Mouse (Mus musculus) neural tube, embryonic 14.5 days (tissue): Measurements from ENCODE around the gene Nudt4. TPM values are rescaled to one million over a fixed set of nuclear protein-coding genes. Genes with fewer than 3 reads are reported as not detected.

ENCODE experiments used
- ATAC-seq: fragments of 200-750 bp; cut with Nextera tagmentation; 2 replicates; pipeline ENCODE4 v1.8.0; 2017; ENCODE audit warnings: low read depth, mild to moderate bottlenecking, moderate TSS enrichment, moderate library complexity
- H3K27ac ChIP-seq: fragments of 300-500 bp; sonication (generic); 2 replicates; pipeline ENCODE4 v1.5.1; 2014; ENCODE audit warnings: low read depth, mild to moderate bottlenecking, control low read depth, low read length, moderate library complexity, mixed read lengths
- H3K27me3 ChIP-seq: fragments of 300-500 bp; sonication (generic); 2 replicates; pipeline ENCODE4 v1.6.1; 2014; ENCODE audit warnings: low read length; ENCODE audit not compliant: control insufficient read depth, insufficient read depth
- H3K36me3 ChIP-seq: fragments of 300-500 bp; sonication (generic); 2 replicates; pipeline ENCODE4 v1.6.1; 2014; ENCODE audit warnings: low read length, mixed read lengths; ENCODE audit not compliant: control insufficient read depth, insufficient read depth
- H3K4me1 ChIP-seq: fragments of 300-500 bp; sonication (generic); 2 replicates; pipeline ENCODE4 v1.6.1; 2014; ENCODE audit warnings: low read length; ENCODE audit not compliant: control insufficient read depth, insufficient read depth
- H3K4me2 ChIP-seq: fragments of 300-500 bp; sonication (generic); 2 replicates; pipeline ENCODE4 v1.6.1; 2014; ENCODE audit warnings: mild to moderate bottlenecking, low read depth, low read length, control low read depth
- H3K4me3 ChIP-seq: fragments of 300-500 bp; sonication (generic); 2 replicates; pipeline ENCODE4 v1.5.1; 2014; ENCODE audit warnings: low read depth, low read length, control low read depth, mixed read lengths
- H3K9ac ChIP-seq: fragments of 300-500 bp; sonication (generic); replicated peaks from 2 replicates; pipeline ENCODE4 v1.6.1; 2014; ENCODE audit warnings: low read depth, mild to moderate bottlenecking, control low read depth, low read length, mixed read lengths
- H3K9me3 ChIP-seq: fragments of 300-500 bp; sonication (generic); 2 replicates; pipeline ENCODE4 v1.6.1; 2016; ENCODE audit warnings: low read length; ENCODE audit not compliant: control insufficient read depth
- WGBS: fragments of 180-500 bp; shearing (Covaris S2); extraction: QIAGEN DNeasy Blood & Tissue Kit; methylation state at CpG from one replicate; pipeline ENCODE4 v1.1.7; 2014; 5-methylcytosine and 5-hydroxymethylcytosine counted together
- polyA plus RNA-seq: library from polyadenylated mRNA; unstranded; fragments of >200 nt; fragmentation: Nextera tagmentation; extraction: Ambion mirVana; gene quantifications from 2 replicates; pipeline ENCODE4 v1.2.1, GENCODE M21; 2014

Nudt4 gene
- polyA plus RNA-seq, 1 experiment from 2014 or later = 91.5 TPM

DNA sequence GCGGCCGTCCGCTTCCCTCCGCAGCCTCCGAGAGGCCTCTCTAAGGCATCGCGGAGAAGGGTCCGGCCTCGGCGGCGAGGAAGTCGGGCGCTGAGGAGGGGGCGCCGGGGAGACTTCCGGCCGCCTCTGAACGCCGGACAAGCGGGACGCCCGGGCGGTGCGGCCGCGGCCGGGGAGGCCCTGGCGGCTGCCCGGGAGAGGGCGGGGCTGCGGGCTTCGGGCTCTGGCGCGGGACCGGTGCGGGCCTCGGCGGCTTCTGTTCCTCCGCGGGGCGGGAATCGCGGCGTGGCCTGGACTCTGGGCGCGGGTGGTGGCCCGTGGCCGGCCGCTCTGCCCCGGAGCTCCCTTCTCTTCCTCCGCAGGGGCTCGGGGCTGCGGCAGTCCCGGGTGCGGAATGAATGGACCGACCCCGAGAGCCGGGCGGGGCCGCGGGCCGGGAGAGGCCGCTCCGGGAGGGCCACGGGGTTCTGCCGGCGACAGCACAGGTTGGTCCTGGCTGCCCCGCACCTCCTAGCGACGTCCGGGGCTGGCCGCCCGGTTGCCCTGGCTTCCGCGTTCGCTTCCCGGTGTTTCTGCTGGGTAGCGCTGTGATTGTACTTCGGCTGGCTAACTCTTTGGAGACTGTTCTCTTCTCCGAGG, 48.5 kb downstream of the Nudt4 start:
- WGBS = under 1% methylated on average over 59 of the region's 80 CpGs

GRCm38 (mm10) chr10:95514656-95515292, 49.2 kb downstream of the Nudt4 start, which contains the start of gene Ube2n:
Ube2n (plus strand) TSS chr10:95515145.
- Histone ChIP-seq H3K27ac (peak within 1 kb of the TSS; percentile 95), H3K9ac (peak within 1 kb of the TSS; percentile 95), H3K36me3 (no peaks in the 10 kb centered on the region), H3K9me3 (no peaks in the 10 kb centered on the region), H3K4me3 (peak within 1 kb of the TSS; percentile 97), H3K4me2 (peak within 1 kb of the TSS; percentile 78), H3K27me3 (no peaks in the 10 kb centered on the region), H3K4me1 (peaks cover 6% of the 10 kb centered on the region; the same call in 1 of the 2 replicates)
- ATAC-seq = peak; percentile 97
- WGBS = under 1% methylated on average over 67 of the region's 81 CpGs

More for the DNA sequence above, 48.5 kb downstream of the Nudt4 start:
- Histone ChIP-seq H3K4me2 (peak overlapping the region; percentile 78), H3K4me1 (peaks cover 6% of the 10 kb centered on the region; the same call in 1 of the 2 replicates), H3K36me3 (no peaks in the 10 kb centered on the region), H3K9me3 (no peaks in the 10 kb centered on the region), H3K27ac (peak overlapping the region; percentile 95), H3K9ac (peak overlapping the region; percentile 95), H3K27me3 (no peaks in the 10 kb centered on the region), H3K4me3 (peak overlapping the region; percentile 97)
- peak; percentile 74 for ATAC-seq

DNA sequence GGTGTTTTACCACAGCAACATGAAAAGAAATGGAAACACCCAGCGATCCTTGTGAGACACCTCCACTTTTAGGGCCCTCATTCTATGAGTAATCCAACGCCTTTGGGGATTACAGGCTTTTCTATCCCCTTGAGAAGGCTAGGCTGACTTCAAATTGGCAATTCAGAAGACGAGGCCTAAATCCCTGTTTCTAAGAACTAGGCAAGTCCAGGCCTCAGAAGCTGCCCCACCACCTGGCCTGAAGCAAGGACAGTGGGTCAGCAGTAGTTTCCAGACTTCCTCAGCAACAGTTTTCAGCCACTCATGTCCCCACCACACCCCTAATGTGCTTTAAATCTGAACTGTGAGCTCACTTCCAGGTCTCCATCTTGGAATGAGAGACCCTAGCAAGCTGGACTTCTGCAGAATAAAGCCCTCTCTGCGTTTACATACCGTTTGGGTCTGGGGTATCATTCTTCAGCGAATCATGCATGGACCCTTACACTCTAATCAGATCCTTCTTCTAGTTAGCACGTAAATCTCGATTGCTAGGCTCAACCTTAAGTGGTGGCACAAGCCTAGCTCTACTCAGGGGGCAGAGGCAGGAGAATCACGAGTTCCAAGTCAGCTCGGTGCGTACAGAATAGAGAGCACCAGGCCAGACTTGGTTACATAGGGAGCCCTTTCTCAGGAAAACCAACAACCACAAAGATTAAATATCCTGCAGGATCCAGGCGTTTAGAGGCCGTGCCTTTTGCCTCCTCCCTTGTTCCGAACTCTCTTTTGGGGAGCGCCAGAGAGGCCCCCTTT, 50.0 kb downstream of the Nudt4 start:
- peak overlapping the region; percentile 95 for H3K27ac ChIP-seq
- no peaks in the 10 kb centered on the region for H3K27me3 ChIP-seq
- no peaks in the 10 kb centered on the region for H3K9me3 ChIP-seq
- WGBS = 32% methylated on average over 15 of the region's 15 CpGs
- peak overlapping the region; percentile 67 for H3K9ac ChIP-seq
- peak overlapping the region; percentile 97 for H3K4me3 ChIP-seq
- peaks cover 6% of the 10 kb centered on the region; the same call in 1 of the 2 replicates for H3K4me1 ChIP-seq
- no peaks in the 10 kb centered on the region for H3K36me3 ChIP-seq
- peak; percentile 16; the same call in 1 of the 2 replicates for ATAC-seq
- H3K4me2 ChIP-seq = peak overlapping the region; percentile 59

DNA sequence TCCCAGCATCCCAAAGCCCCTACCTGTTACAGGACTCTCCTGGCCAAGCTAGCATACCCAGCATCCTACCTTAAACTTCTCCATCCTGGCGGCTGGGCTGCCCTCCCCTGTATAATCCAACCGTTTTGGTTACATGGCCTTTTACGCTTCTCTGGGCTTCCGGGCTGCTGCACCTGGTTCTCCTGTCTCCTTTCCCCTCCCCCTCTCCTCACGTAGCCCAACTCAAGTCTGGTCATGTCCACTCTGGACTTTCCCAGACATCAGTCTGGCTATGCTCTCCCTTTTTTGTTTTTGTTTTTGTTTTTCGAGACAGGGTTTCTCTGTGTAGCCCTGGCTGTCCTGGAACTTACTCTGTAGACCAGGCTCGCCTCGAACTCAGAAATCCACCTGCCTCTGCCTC, 51.3 kb downstream of the Nudt4 start:
- H3K9me3 ChIP-seq = no peaks in the 10 kb centered on the region

DNA sequence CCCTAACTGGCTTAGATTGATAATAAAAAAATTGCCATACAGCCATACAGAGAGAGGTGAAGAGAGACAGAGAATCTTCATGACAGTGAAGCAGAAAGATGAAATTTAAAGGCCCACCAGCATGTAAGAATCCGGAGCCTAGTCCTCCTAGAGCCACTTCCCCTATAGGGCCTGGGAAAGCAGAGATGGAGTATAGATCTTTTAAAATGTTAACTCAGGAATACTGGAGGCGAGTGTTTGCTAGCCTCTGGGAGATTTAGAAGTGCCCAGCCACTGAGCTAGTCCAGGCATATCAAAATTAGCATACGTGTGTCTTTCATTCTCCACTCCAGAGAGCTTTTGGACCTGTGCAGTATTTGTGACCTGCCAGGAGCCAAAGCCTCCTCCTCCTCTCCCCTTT, 54.7 kb downstream of the Nudt4 start:
- ATAC-seq = no peak
- Histone ChIP-seq H3K36me3 (no peaks in the 10 kb centered on the region), H3K27ac (no peak overlapping the region), H3K4me1 (no peaks in the 10 kb centered on the region), H3K4me2 (no peak overlapping the region), H3K9ac (no peak overlapping the region), H3K27me3 (no peaks in the 10 kb centered on the region), H3K9me3 (no peaks in the 10 kb centered on the region), H3K4me3 (no peak overlapping the region)
- WGBS = 84% methylated on average over 3 of the region's 3 CpGs

More for the DNA sequence above, 51.3 kb downstream of the Nudt4 start:
- H3K9ac ChIP-seq = no peak overlapping the region
- peaks cover 6% of the 10 kb centered on the region; the same call in 1 of the 2 replicates for H3K4me1 ChIP-seq
- no peak overlapping the region for H3K27ac ChIP-seq
- no peaks in the 10 kb centered on the region for H3K27me3 ChIP-seq
- no peak overlapping the region for H3K4me2 ChIP-seq
- no peak for ATAC-seq
- H3K36me3 ChIP-seq = no peaks in the 10 kb centered on the region
- H3K4me3 ChIP-seq = no peak overlapping the region
- 93% methylated on average over 8 of the region's 8 CpGs for WGBS

DNA sequence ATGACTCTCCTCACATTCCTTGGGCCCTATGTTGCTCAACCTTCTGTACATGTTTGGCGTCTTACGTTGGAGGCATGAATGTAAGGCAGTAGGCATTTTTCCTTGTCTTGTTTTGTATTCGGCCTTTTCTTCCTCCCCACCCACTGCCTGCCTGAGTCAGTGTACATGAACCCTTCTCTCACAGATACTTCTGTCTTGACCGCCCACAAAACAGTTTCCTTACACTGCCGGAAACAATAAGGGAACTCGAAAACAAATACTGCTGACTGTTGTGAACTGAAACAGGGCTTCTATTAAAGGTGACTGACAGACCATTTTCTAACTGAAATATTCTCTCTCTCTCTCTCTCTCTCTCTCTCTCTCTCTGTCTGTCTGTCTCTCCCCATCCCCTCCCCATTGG, 55.2 kb downstream of the Nudt4 start:
- Histone ChIP-seq H3K4me3 (no peak overlapping the region), H3K36me3 (no peaks in the 10 kb centered on the region), H3K27ac (no peak overlapping the region), H3K27me3 (no peaks in the 10 kb centered on the region), H3K9me3 (no peaks in the 10 kb centered on the region), H3K4me2 (no peak overlapping the region), H3K4me1 (no peaks in the 10 kb centered on the region), H3K9ac (no peak overlapping the region)
- no peak for ATAC-seq
- 74% methylated on average over 6 of the region's 6 CpGs for WGBS

DNA sequence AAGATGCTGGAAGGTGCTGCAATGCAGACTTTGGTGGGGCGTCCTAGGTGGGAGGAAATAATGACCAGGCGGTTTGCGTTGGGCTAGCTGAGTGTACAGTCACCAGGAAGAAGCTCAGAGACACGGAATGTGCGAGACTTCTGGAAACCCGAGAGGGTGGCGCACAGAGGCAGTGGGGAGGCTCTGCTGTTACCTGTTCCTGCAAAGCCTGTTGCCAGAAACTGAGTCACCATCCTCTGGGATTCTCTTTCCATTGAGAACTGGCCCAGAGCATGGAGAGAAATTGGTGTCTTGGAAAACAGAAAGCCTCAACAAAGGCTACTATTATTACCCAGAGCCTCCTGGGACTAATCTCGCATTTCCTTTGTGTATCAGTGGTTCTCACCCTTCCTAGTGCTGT, 55.8 kb downstream of the Nudt4 start:
- Histone ChIP-seq H3K27ac (no peak overlapping the region), H3K4me3 (no peak overlapping the region), H3K4me1 (no peaks in the 10 kb centered on the region), H3K9me3 (no peaks in the 10 kb centered on the region), H3K9ac (no peak overlapping the region), H3K36me3 (no peaks in the 10 kb centered on the region), H3K27me3 (no peaks in the 10 kb centered on the region), H3K4me2 (no peak overlapping the region)
- WGBS = 88% methylated on average over 8 of the region's 8 CpGs
- ATAC-seq = no peak

- no peak overlapping the region for H3K4me3 ChIP-seq
- H3K9me3 ChIP-seq = no peaks in the 10 kb centered on the region
- 39% methylated on average over 1 of the region's 1 CpGs for WGBS
- H3K27me3 ChIP-seq = no peaks in the 10 kb centered on the region
- no peak overlapping the region for H3K27ac ChIP-seq
- H3K4me1 ChIP-seq = peaks cover 4% of the 10 kb centered on the region; the same call in 1 of the 2 replicates
- H3K9ac ChIP-seq = no peak overlapping the region
- no peak for ATAC-seq
- H3K36me3 ChIP-seq = no peaks in the 10 kb centered on the region
- H3K4me2 ChIP-seq = no peak overlapping the region
Measured at GRCm38 (mm10) chr10:95504341-95504740, 59.6 kb downstream of the Nudt4 start.
